Mouse (Mus musculus) embryonic fibroblast, embryonic 13.5 days (primary cell): Measurements from ENCODE around the gene Ell2.

Source experiments
- CTCF ChIP-seq: IDR thresholded peaks from 2 replicates; pipeline ENCODE4 v1.5.1; 2011; ENCODE audit warnings: mild to moderate bottlenecking, control low read depth, low read length, moderate library complexity, borderline replicate concordance; ENCODE audit not compliant: insufficient read depth
- POLR2A ChIP-seq: IDR thresholded peaks from 2 replicates; pipeline ENCODE4 v1.6.1; 2011; ENCODE audit warnings: low read depth, mild to moderate bottlenecking, control low read depth, low read length, moderate library complexity

GRCm38 (mm10) chr13:75685438-75685837 lies 21.1 kb upstream of the Ell2 start:
- TF ChIP-seq POLR2A, result no peak
- no peak for TF ChIP-seq CTCF
